Mouse (Mus musculus): ENCODE data around the gene A830005F24Rik. TPM values are rescaled to one million over a fixed set of nuclear protein-coding genes. Genes with fewer than 3 reads are reported as not detected.

Gene A830005F24Rik
- total and polyA plus RNA-seq, 3 experiments = 0.70 to 0.73 TPM; not detected in 1

DNA sequence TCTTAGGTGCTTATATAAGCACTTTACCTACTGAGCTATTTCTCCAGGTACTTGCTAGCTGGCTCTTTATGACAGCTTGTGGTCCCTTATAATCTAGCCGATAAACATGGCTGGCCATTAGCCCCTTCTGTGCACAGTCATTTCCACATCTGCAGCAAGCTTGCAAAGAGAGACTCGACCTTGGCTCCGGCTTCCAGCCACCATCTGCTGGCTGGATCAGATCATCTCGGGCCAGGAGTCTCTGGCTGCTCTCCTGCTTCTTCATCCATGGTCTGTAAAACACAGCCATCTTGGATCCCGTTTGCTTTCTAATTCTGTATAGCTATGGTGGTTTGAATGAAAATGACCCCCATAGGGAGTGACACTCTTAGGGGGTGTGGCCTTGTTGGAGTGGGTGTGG is 49.0 kb downstream of the A830005F24Rik start:
- Histone ChIP-seq H3K36me3 (ENCODE audit: control insufficient read depth in 1 of 2, insufficient read depth in 2 of 2, low read length in 2 of 2) (peaks cover 0 to 6% of the 10 kb centered on the region in 2 experiments; a peak in 2 of 4 replicates), H3K9ac (ENCODE audit: control insufficient read depth, low read depth, low read length, poor library complexity, severe bottlenecking) (no peak overlapping the region), H3K79me2 (ENCODE audit: control insufficient read depth, insufficient read depth, low read length, poor library complexity) (no peaks in the 10 kb centered on the region), H3K4me1 (ENCODE audit: control insufficient read depth in 1 of 2, insufficient read depth in 2 of 2, low read length in 2 of 2) (peaks cover 0 to 4% of the 10 kb centered on the region in 2 experiments; a peak in 2 of 4 replicates), H3K9me3 (replicated peaks; ENCODE audit: insufficient read depth, low read length) (no peaks in the 10 kb centered on the region), H3K27ac (ENCODE audit: control insufficient read depth, low read depth, low read length) (no peak overlapping the region), H3K4me3 (ENCODE audit: control insufficient read depth in 1 of 2, insufficient read depth in 1 of 2, low read depth in 2 of 2, low read length in 2 of 2) (no peak overlapping the region), H3K27me3 (ENCODE audit: control insufficient read depth in 1 of 2, insufficient read depth in 2 of 2, low read length in 2 of 2) (no peaks in the 10 kb centered on the region; a peak in 1 of 4 replicates)
- DNase-seq (ENCODE audit: low read depth, low spot score) = no peak
- TF ChIP-seq JUND (IDR thresholded peaks at IDR 0.05; ENCODE audit: low read depth, low read length) = no peak
- no peak for TF ChIP-seq CTCF (IDR thresholded peaks at IDR 0.05 in 2 of 3, conservative IDR thresholded peaks at IDR 0.05 in 1 of 3; ENCODE audit: control insufficient read depth in 1 of 3, insufficient read depth in 1 of 3, low read depth in 2 of 3, low read length in 3 of 3, poor library complexity in 1 of 3, severe bottlenecking in 1 of 3)
- TF ChIP-seq CHD1 (IDR thresholded peaks at IDR 0.05; ENCODE audit: low read depth, low read length) = no peak
- TF ChIP-seq UBTF (IDR thresholded peaks at IDR 0.05; ENCODE audit: borderline replicate concordance, insufficient read depth, low read depth, low read length) = no peak

Other genes starting within 250 kb of the A830005F24Rik start
- gene Zfp169, start 119 bp upstream of the A830005F24Rik start, total RNA-seq (2012; rRNA removed) = 5.9 and 6.5 TPM in 2 replicates
- 1 to 10 TPM in 1 of 2 experiments, not detected in 1; 3.6 TPM for gene Zfp169, start 119 bp upstream of the A830005F24Rik start, polyA plus RNA-seq (2012; ENCODE audit: insufficient read depth in 1 of 2, insufficient read length in 2 of 2, low read depth in 1 of 2, low replicate concordance in 2 of 2, missing spikeins in 1 of 2)
- gene Ptpdc1, start 112.1 kb downstream of the A830005F24Rik start, total RNA-seq (2012; rRNA removed) = 2.8 and 3.3 TPM in 2 replicates
- gene Ptpdc1, start 112.1 kb downstream of the A830005F24Rik start, polyA plus RNA-seq (2012; ENCODE audit: insufficient read depth in 1 of 2, insufficient read length in 2 of 2, low read depth in 1 of 2, low replicate concordance in 2 of 2, missing spikeins in 1 of 2) = 1 to 10 TPM in 1 of 2 experiments, not detected in 1; 7.6 TPM
- not detected in 2 replicates for gene Barx1, start 149.4 kb downstream of the A830005F24Rik start, total RNA-seq (2012; rRNA removed)
- gene Barx1, start 149.4 kb downstream of the A830005F24Rik start, polyA plus RNA-seq (2012; ENCODE audit: insufficient read depth in 1 of 2, insufficient read length in 2 of 2, low read depth in 1 of 2, low replicate concordance in 2 of 2, missing spikeins in 1 of 2) = not detected

All from MEL (cell line).